Mouse (Mus musculus): Measurements from ENCODE around the gene Tns1.

- TF ChIP-seq POLR2A (IDR thresholded peaks at IDR 0.05; ENCODE audit: insufficient read depth, low read length): no peak
- no peak for TF ChIP-seq CTCF (IDR thresholded peaks at IDR 0.05; ENCODE audit: low read depth, low read length)
Observed at GRCm38 (mm10) chr1:74094497-74095270, 29.6 kb downstream of the Tns1 start.

Data from ES-Bruce4 (cell line).